Mouse (Mus musculus): ENCODE results near the gene Psma6. TPM values are rescaled to one million over a fixed set of nuclear protein-coding genes. Genes with fewer than 3 reads are reported as not detected.

Psma6 gene
- polyA plus RNA-seq, 1 experiment from 2014 or later: 434 TPM

DNA sequence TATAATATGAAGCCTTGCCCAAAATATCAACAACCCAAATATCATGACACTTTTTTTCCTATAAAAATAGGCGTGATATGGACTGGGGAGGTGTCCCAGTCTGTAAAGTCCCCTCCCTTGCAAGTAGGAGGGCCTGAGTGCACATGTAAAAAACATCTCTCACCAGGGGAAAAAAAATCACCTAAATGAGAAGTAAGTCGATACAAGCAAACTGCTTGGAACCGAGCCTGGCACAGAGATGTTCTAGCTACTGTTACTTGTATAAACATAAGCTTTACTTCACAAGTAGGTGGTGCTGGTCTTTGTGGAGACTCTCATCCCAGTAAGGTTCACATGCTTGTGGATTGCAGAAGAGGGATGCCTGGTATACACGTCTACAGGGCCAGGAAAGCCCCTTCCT, 76.9 kb downstream of the Psma6 start:
- Histone ChIP-seq H3K36me3 (no peaks in the 10 kb centered on the region), H3K27ac (replicated peaks) (no peak overlapping the region), H3K9me3 (no peaks in the 10 kb centered on the region), H3K4me3 (no peak overlapping the region), H3K4me2 (replicated peaks) (no peak overlapping the region), H3K27me3 (no peaks in the 10 kb centered on the region), H3K9ac (replicated peaks) (no peak overlapping the region), H3K4me1 (peaks cover 19% of the 10 kb centered on the region)
- ATAC-seq (ENCODE audit: low FRiP score, low read depth): no peak
- 76% methylated on average over 4 of the region's 4 CpGs for WGBS

DNA sequence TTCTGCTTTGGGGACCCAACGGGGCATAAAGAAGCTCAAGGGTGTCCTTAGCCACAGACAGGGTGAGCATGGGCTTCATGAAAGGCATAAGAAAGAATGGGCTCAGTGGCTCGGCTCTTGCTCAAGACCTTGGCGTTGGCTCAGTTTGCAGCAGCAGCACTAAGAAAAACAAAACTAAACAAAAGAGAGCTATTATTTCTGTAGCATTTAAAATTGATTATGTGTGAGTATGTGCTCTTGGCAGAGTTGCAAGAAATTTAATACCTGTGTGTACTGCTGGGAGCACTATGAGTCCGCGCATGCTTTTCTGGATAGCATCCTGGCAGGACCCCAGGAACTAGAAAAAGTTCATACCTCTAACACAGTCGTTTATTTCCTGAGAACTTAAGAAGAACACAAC, 77.7 kb downstream of the Psma6 start:
- no peaks in the 10 kb centered on the region for H3K9me3 ChIP-seq
- peaks cover 27% of the 10 kb centered on the region for H3K4me1 ChIP-seq
- no peaks in the 10 kb centered on the region for H3K27me3 ChIP-seq
- no peaks in the 10 kb centered on the region for H3K36me3 ChIP-seq
- H3K9ac ChIP-seq (replicated peaks): no peak overlapping the region
- H3K4me3 ChIP-seq: no peak overlapping the region
- H3K4me2 ChIP-seq (replicated peaks): no peak overlapping the region
- no peak for ATAC-seq (ENCODE audit: low FRiP score, low read depth)
- H3K27ac ChIP-seq (replicated peaks): no peak overlapping the region
- WGBS: 87% methylated on average over 6 of the region's 6 CpGs

DNA sequence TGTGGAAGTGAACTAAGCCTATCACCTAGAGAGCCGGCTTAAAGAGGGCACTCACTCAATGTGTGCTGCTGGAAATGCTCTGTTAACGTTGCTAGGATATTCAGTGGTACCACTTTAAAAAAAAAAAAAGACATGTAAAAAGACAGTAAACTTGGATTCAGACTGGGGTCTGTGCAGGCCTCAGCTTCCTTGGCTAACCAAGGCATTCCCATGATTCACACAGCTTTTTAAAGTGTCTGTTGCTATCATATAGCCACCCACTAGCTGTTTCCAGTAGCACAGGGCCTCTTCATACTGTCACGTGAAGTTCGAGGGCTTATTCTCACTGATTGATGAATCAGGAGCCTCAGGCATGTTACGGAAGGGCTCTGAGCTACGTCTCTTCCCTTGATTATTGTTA, 78.4 kb downstream of the Psma6 start:
- H3K27ac ChIP-seq (replicated peaks): no peak overlapping the region
- H3K4me3 ChIP-seq: no peak overlapping the region
- H3K27me3 ChIP-seq: 0 out of 2 replicates have a peak, but pooled peaks cover 4% of the 10 kb centered on the region
- H3K36me3 ChIP-seq: no peaks in the 10 kb centered on the region
- 82% methylated on average over 6 of the region's 6 CpGs for WGBS
- H3K9ac ChIP-seq (replicated peaks): no peak overlapping the region
- H3K4me2 ChIP-seq (replicated peaks): no peak overlapping the region
- ATAC-seq (ENCODE audit: low FRiP score, low read depth): no peak
- H3K9me3 ChIP-seq: no peaks in the 10 kb centered on the region
- H3K4me1 ChIP-seq: peaks cover 30% of the 10 kb centered on the region

DNA sequence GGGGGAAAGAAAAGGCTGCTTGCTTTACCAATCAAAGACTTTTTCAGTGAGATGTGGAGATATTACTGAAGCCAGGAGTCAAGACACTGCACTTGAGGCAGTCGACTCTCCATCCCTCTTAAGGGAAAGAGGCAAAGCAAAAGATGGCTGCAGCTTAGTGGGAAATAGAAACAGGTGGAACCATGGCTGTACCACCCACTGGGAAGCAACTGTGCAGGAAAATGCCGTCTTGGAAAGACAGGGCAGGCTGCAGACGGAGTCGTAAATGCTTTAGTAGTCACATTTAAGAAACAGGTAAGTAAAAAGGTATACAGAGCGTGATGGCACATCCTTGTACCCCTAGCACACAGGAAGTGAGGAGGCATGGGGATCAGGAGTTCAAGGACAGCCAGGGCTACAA, 79.1 kb downstream of the Psma6 start:
- H3K4me1 ChIP-seq: peaks cover 36% of the 10 kb centered on the region
- H3K4me2 ChIP-seq (replicated peaks): no peak overlapping the region
- 79% methylated on average over 5 of the region's 5 CpGs for WGBS
- H3K9ac ChIP-seq (replicated peaks): no peak overlapping the region
- no peak overlapping the region for H3K4me3 ChIP-seq
- no peak for ATAC-seq (ENCODE audit: low FRiP score, low read depth)
- no peaks in the 10 kb centered on the region for H3K36me3 ChIP-seq
- H3K9me3 ChIP-seq: no peaks in the 10 kb centered on the region
- 0 out of 2 replicates have a peak, but pooled peaks cover 8% of the 10 kb centered on the region for H3K27me3 ChIP-seq
- H3K27ac ChIP-seq (replicated peaks): no peak overlapping the region

DNA sequence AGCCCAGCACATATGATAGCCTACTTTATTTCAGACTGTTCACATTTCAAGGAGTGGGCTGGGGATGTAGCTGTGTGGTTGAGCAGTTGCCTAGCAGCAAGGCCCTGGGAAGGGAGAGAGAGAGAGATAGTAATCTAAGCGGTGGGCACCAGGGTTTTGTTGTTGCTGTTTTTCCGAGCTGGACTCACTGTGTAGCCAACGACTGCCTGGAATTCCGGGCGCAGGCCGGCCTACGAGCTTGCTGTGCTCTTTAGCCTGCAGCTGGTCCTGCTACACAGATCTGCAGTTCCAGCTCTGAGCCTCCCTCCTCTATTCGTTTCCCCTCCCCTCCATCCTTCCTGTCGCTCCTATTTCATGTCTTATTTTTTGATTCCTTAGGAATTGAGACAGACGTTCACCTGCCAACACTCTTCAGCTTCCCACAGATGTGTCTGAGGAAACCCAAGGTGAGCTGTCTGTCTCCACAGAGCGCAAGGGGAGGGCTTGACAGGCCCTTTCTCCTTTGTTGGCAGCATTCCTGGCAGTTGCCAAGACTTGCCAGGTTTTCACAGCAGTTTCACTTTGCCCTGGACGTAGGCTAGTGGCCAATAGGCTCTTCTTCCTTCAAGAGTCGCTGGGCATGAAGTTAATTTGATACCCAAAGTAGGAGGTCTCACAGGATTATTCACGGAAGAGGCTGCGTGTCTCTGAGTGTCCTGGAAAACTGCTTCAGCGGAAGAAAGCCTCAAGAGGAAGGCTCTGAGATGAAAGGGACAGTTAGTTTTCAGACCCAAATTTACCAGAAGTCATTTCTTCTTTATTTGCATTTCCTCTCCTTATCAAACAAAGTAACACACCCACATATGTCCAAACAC, 80.2 kb downstream of the Psma6 start:
- no peak overlapping the region for H3K4me3 ChIP-seq
- H3K36me3 ChIP-seq: no peaks in the 10 kb centered on the region
- no peaks in the 10 kb centered on the region for H3K9me3 ChIP-seq
- H3K4me2 ChIP-seq (replicated peaks): peak overlapping the region; percentile 24
- H3K27me3 ChIP-seq: 0 out of 2 replicates have a peak, but pooled peaks cover 12% of the 10 kb centered on the region
- H3K4me1 ChIP-seq: peaks cover 37% of the 10 kb centered on the region
- H3K9ac ChIP-seq (replicated peaks): peak overlapping the region; percentile 6; the same call in 1 of the 2 replicates
- 19% methylated on average over 16 of the region's 16 CpGs for WGBS
- ATAC-seq (ENCODE audit: low FRiP score, low read depth): peak; percentile 66
- peak overlapping the region; percentile 68 for H3K27ac ChIP-seq (replicated peaks)

DNA sequence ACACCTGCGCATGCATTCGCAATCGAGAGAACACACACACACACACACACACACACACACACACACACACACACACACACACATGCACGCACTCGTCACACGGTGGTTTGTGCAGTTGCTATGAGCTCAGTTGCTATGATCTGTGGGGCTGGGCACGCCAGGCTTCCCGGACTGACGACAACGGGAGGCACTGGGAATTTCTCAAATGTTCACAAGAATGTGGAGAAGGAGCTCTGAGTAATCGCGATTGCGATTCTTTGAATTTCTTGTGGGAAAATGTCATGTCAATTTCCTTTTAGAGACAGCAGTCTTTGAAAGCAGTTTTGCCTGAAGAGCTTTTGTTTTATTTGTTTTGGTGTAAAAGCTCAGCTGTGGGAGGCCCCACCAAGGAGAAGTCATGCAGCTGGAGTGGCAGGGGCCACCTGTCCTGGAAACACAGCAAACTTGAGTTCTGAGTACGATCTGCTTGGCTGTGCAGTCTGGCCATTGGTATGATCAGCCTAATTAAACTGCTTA, 80.9 kb downstream of the Psma6 start:
- Histone ChIP-seq H3K27ac (replicated peaks) (peak overlapping the region; percentile 68; the same call in 1 of the 2 replicates), H3K9ac (replicated peaks) (no peak overlapping the region), H3K27me3 (0 out of 2 replicates have a peak, but pooled peaks cover 17% of the 10 kb centered on the region), H3K4me2 (replicated peaks) (peak overlapping the region; percentile 24), H3K4me1 (peaks cover 37% of the 10 kb centered on the region), H3K4me3 (no peak overlapping the region), H3K9me3 (no peaks in the 10 kb centered on the region), H3K36me3 (no peaks in the 10 kb centered on the region)
- 51% methylated on average over 14 of the region's 14 CpGs for WGBS
- no peak for ATAC-seq (ENCODE audit: low FRiP score, low read depth)

DNA sequence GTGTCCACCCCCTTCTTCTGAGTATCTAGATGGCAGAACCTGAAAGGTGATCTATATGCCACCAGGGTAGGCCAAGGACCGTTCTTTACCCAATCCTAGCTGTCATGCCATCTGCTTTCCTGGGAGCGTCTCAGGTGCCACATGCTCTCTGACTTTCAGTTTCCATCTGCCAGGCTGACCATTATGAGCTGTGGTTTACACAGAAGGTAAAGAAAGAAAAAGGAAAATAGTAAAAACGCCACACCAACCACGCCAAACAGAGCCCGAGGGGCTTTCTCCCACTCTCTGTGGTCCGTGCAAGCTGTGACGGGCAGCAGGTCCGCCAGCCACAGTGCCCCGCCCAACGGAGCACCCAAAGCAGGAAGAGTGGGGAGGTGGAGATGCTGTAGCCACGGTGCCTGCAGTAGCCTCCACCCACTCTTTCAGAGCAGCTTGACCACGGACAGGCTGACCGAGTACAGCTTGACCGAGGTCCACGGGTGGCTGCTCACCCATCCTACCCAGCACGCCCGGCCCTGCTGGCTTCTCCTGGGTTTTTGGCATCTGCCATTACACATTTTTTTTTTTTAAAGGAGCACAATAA, 81.5 kb downstream of the Psma6 start:
- H3K27ac ChIP-seq (replicated peaks): no peak overlapping the region
- 80% methylated on average over 17 of the region's 17 CpGs for WGBS
- peaks cover 37% of the 10 kb centered on the region for H3K4me1 ChIP-seq
- H3K27me3 ChIP-seq: 0 out of 2 replicates have a peak, but pooled peaks cover 21% of the 10 kb centered on the region
- ATAC-seq (ENCODE audit: low FRiP score, low read depth): no peak
- no peaks in the 10 kb centered on the region for H3K36me3 ChIP-seq
- H3K4me3 ChIP-seq: no peak overlapping the region
- no peak overlapping the region for H3K4me2 ChIP-seq (replicated peaks)
- no peaks in the 10 kb centered on the region for H3K9me3 ChIP-seq
- no peak overlapping the region for H3K9ac ChIP-seq (replicated peaks)

DNA sequence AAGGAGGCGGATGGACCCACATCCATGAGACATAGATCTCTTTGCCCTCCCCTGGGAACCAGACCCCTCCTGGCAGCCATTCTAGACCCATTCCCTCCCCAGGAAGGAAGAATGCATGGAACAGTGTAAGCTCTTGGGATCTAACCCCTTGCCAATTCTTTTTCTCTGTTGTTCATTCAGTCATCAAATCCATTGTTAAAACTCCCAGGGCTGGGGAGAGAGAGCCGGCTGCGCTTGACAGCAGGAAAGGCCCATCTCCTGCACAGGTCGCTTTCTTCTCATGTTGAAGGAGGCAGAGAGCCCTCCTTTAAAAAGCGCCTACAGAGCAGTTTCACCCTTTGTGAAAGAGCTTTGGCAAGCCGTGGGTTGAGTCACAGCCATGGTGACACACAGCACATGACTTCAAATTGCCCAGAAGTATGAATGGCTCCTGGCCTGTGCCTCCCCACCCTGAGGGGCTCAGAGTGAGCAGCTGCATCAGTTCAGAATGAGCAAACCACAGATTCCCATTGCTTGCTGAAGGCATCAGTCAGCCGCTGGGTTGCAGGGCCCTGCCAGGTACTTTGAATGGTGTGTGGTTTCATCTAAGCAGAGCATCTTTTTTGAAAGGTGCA, 82.2 kb downstream of the Psma6 start:
- no peak overlapping the region for H3K4me3 ChIP-seq
- H3K4me2 ChIP-seq (replicated peaks): no peak overlapping the region
- peaks cover 37% of the 10 kb centered on the region for H3K4me1 ChIP-seq
- H3K9me3 ChIP-seq: no peaks in the 10 kb centered on the region
- no peak overlapping the region for H3K27ac ChIP-seq (replicated peaks)
- H3K27me3 ChIP-seq: 0 out of 2 replicates have a peak, but pooled peaks cover 21% of the 10 kb centered on the region
- no peaks in the 10 kb centered on the region for H3K36me3 ChIP-seq
- no peak overlapping the region for H3K9ac ChIP-seq (replicated peaks)
- 59% methylated on average over 7 of the region's 7 CpGs for WGBS
- ATAC-seq (ENCODE audit: low FRiP score, low read depth): no peak

DNA sequence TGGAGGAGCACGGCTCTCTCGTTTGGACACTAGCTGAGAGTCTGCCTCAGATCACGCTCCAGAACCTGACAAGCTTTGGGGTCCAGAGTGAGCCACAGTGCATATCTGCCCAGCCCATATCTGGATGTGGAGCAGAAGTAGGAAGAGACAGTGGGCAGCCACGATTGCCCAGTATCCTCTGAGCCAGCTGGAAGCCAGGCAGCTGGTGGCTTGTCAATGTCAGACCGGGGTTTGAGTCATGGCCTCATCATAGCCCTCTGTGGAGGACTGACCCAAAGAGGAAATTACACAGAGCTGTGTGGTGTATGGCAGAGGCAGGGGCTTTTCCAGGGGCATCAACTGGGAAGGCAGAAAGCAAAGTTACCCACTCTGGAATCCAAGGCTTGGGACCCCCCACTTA, 82.8 kb downstream of the Psma6 start:
- WGBS: 80% methylated on average over 5 of the region's 5 CpGs

DNA sequence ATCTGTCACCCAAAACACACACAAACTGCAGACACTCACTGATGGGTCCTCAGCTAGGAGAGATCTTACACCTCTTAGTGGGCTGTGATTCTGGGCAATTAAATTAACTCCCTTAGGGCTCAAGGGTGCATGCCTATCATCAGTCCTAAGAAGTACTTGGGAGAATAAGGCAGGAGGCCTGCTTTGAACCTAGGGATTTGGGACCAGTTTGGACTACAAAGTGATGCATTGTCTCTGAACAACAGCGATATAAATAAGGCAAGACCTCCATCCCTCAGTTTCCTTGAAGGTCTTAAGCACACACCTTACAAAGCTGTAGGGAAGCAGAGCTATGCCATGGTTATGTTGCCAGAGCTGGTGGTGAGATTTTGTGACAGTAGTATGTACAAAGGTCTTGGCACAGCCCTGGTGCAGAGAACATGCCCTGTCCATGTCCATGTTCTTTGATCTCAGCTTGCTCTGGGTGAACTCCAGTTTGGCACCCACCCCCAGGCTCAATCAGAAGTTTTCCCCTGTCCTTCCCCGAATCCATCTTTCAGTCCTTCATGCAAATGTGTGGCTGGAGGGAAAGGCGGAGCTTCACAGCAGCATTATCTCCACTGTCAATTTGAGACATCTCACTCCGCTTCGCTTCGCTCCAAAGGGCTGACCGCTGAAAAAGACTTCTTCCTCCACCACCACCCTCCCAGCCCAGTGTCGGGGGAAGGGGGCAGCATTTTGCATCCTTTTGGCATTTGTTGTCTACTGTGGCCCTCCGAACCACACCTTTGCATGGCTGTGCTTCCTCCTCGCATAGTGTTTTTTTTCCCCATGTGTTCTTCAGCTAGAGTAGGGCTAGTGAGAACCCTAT, 83.5 kb downstream of the Psma6 start:
- H3K27me3 ChIP-seq: 0 out of 2 replicates have a peak, but pooled peaks cover 21% of the 10 kb centered on the region
- no peak overlapping the region for H3K9ac ChIP-seq (replicated peaks)
- H3K4me1 ChIP-seq: peaks cover 37% of the 10 kb centered on the region
- ATAC-seq (ENCODE audit: low FRiP score, low read depth): no peak
- no peak overlapping the region for H3K4me3 ChIP-seq
- H3K36me3 ChIP-seq: no peaks in the 10 kb centered on the region
- H3K9me3 ChIP-seq: no peaks in the 10 kb centered on the region
- no peak overlapping the region for H3K27ac ChIP-seq (replicated peaks)
- H3K4me2 ChIP-seq (replicated peaks): no peak overlapping the region
- 38% methylated on average over 10 of the region's 10 CpGs for WGBS

More for the DNA sequence above, 82.8 kb downstream of the Psma6 start:
- no peak overlapping the region for H3K27ac ChIP-seq (replicated peaks)
- ATAC-seq (ENCODE audit: low FRiP score, low read depth): no peak
- H3K9me3 ChIP-seq: no peaks in the 10 kb centered on the region
- no peak overlapping the region for H3K4me2 ChIP-seq (replicated peaks)
- 0 out of 2 replicates have a peak, but pooled peaks cover 21% of the 10 kb centered on the region for H3K27me3 ChIP-seq
- no peaks in the 10 kb centered on the region for H3K36me3 ChIP-seq
- H3K4me1 ChIP-seq: peaks cover 37% of the 10 kb centered on the region
- H3K4me3 ChIP-seq: no peak overlapping the region
- no peak overlapping the region for H3K9ac ChIP-seq (replicated peaks)

All from midbrain, embryonic 12.5 days (tissue).